Mouse (Mus musculus) heart, adult 2 months (tissue): ENCODE measurements at regions not wholly inside any gene's neighbourhood (a gene's known extent, or its start where the extent isn't known, plus 50 kb on each side); places are given as distances from the start of the nearest gene placed in this dataset.
A peak's percentile ranks its signal among the peaks of the same experiment; 100 is the strongest.

Experiments
- DNase-seq, 2 experiments: peaks; one replicate each; pipeline ENCODE4 v3.0.0; 2021
- H3K27ac ChIP-seq: fragments of 200-600 bp; 2 replicates; pipeline ENCODE4 v1.8.1; 2022
- H3K27me3 ChIP-seq: fragments of 200-500 bp; 2 replicates; pipeline ENCODE4 v1.6.1; 2012; ENCODE audit warnings: mild to moderate bottlenecking, low read length, inconsistent platforms, mixed read lengths; ENCODE audit not compliant: control insufficient read depth, insufficient read depth
- H3K36me3 ChIP-seq: fragments of 200-500 bp; 2 replicates; pipeline ENCODE4 v1.6.1; 2012; ENCODE audit warnings: low read length, inconsistent platforms; ENCODE audit not compliant: control insufficient read depth, insufficient read depth
- H3K4me1 ChIP-seq: fragments of 200-500 bp; 2 replicates; pipeline ENCODE4 v1.6.1; 2011; ENCODE audit warnings: low read length; ENCODE audit not compliant: control insufficient read depth, insufficient read depth
- H3K4me3 ChIP-seq: fragments of 200-600 bp; 2 replicates; pipeline ENCODE4 v1.8.1; 2022
- H3K79me2 ChIP-seq: fragments of 200-500 bp; replicated peaks from 2 replicates; pipeline ENCODE4 v1.6.1; 2012; ENCODE audit warnings: mild to moderate bottlenecking, inconsistent platforms, low read length, moderate library complexity, mixed read lengths; ENCODE audit not compliant: control insufficient read depth, insufficient read depth
- H3K9ac ChIP-seq: fragments of 200-500 bp; 2 replicates; pipeline ENCODE4 v1.6.1; 2012; ENCODE audit warnings: low read depth, mild to moderate bottlenecking, control low read depth, inconsistent platforms, low read length, mixed read lengths
- CTCF ChIP-seq: fragments of 200-600 bp; IDR thresholded peaks from 2 replicates; pipeline ENCODE4 v1.8.1; 2022; ENCODE audit warnings: antibody characterized with exemption, mild to moderate bottlenecking, moderate library complexity
- EP300 ChIP-seq: fragments of 200-500 bp; IDR thresholded peaks from 2 replicates; pipeline ENCODE4 v1.6.1; 2011; ENCODE audit warnings: low read depth, low read length, control low read depth; ENCODE audit not compliant: insufficient read depth
- POLR2A ChIP-seq: fragments of 200-500 bp; IDR thresholded peaks from 2 replicates; pipeline ENCODE4 v1.6.1; 2011; ENCODE audit warnings: mild to moderate bottlenecking, low read depth, low read length, control low read depth; ENCODE audit not compliant: insufficient read depth
- WGBS: fragments of 180-500 bp; shearing (Covaris S2); methylation state at CpG from one replicate; pipeline ENCODE4 v1.1.7; 2018; 5-methylcytosine and 5-hydroxymethylcytosine counted together
- intact Hi-C: fragments of 180-260 bp; cut with DNase I; formaldehyde crosslinking; loops from one replicate; pipeline ENCODE4 v1.15.1; 2025

DNA sequence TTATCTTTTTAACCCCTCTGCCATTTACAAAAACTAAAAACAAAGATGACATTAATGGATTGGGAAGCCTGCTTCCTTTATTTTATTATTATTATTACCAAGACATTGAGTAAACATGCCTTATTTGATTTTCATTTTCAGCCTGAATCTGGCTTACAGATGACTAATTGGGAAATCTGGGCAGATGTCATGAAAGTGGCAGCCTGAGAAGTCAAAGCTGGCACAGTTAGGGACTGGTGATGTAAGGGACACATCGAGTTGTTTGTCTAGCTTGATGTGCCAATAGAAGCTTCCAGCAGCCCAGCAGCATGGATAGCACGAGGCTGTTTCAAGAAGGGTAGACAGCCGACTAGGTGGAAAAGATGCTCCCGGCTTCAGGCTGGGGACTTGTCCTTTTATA, 197.2 kb upstream of the 1810046K07Rik start:
- Histone ChIP-seq H3K4me1 (no peaks in the 10 kb centered on the region), H3K79me2 (no peaks in the 10 kb centered on the region), H3K36me3 (no peaks in the 10 kb centered on the region), H3K4me3 (no peak overlapping the region), H3K9ac (no peak overlapping the region), H3K27ac (no peak overlapping the region), H3K27me3 (no peaks in the 10 kb centered on the region)
- DNase-seq, result no peak
- intact Hi-C loops, result no loop called here
- 69% methylated on average over 4 of the region's 4 CpGs for WGBS
- TF ChIP-seq EP300, result no peak
- TF ChIP-seq CTCF, result no peak
- no peak for TF ChIP-seq POLR2A

DNA sequence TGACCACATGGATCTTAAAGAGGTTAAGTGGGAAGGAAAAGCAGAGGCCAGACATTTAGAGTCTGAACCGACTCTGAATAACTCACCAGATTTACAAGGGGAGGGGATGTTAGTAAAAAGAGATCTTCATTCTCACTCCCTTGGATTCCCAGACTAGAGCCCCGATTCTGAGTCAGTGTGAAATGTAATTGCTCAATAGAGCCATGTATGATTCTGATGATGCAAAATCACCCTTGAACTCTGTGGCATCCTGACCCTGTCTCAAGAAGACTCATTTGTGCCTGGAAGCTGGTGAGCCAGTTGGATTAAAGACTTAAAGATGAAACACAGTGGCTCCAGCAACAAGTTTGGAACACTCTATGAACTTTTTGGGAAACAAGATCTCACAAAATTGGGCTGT, 210.2 kb upstream of the 1810046K07Rik start:
- Histone ChIP-seq H3K9ac (no peak overlapping the region), H3K36me3 (no peaks in the 10 kb centered on the region), H3K4me3 (no peak overlapping the region), H3K27me3 (no peaks in the 10 kb centered on the region), H3K79me2 (no peaks in the 10 kb centered on the region), H3K4me1 (no peaks in the 10 kb centered on the region), H3K27ac (no peak overlapping the region)
- WGBS, result 57% methylated on average over 2 of the region's 2 CpGs
- no peak for DNase-seq
- TF ChIP-seq CTCF, result no peak
- intact Hi-C loops, result no loop called here

GRCm38 (mm10) chr9:51541940-51542339, 213.2 kb upstream of the 1810046K07Rik start:
- DNase-seq, result no peak
- no peaks in the 10 kb centered on the region for H3K36me3 ChIP-seq
- no peaks in the 10 kb centered on the region for H3K79me2 ChIP-seq
- no peaks in the 10 kb centered on the region for H3K4me1 ChIP-seq
- H3K4me3 ChIP-seq, result no peak overlapping the region
- TF ChIP-seq POLR2A, result no peak
- TF ChIP-seq EP300, result no peak
- no peak for TF ChIP-seq CTCF
- WGBS, result 62% methylated on average over 3 of the region's 3 CpGs
- H3K27ac ChIP-seq, result no peak overlapping the region
- intact Hi-C loops, result no loop called here
- H3K9ac ChIP-seq, result no peak overlapping the region
- no peaks in the 10 kb centered on the region for H3K27me3 ChIP-seq

- Histone ChIP-seq H3K79me2 (no peaks in the 10 kb centered on the region), H3K4me1 (no peaks in the 10 kb centered on the region), H3K4me3 (no peak overlapping the region), H3K36me3 (no peaks in the 10 kb centered on the region), H3K27ac (no peak overlapping the region), H3K9ac (no peak overlapping the region), H3K27me3 (no peaks in the 10 kb centered on the region)
- intact Hi-C loops, result no loop called here
- peak in 1 of 2 experiments; percentile 13 for DNase-seq
- WGBS, result 64% methylated on average over 5 of the region's 5 CpGs
- TF ChIP-seq POLR2A, result no peak
- TF ChIP-seq CTCF, result no peak
- TF ChIP-seq EP300, result no peak
Observed at GRCm38 (mm10) chr9:51572040-51572439, 193.1 kb upstream of the Arhgap20 start.

DNA sequence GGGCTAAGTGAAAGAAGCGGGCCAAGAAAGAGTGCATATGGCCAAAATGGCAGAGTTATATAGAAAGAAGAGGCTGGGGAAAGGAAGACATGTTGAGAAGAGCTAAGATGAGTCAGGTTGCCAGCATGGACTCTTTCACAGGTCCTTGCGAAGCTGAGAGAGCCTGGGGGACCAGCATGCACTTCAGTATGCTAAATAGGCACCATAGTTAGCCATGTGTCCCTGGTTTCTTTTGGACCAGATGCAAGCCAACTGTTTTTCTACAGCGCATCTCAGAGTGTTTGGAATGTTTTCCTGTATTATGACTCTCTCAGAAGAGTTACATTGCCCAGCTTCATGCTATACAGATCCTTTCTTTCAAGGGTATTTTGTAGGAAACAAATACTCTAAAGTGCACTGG, 183.5 kb upstream of the Arhgap20 start:
- Histone ChIP-seq H3K4me3 (no peak overlapping the region), H3K9ac (no peak overlapping the region), H3K27me3 (no peaks in the 10 kb centered on the region), H3K36me3 (no peaks in the 10 kb centered on the region), H3K4me1 (no peaks in the 10 kb centered on the region), H3K79me2 (no peaks in the 10 kb centered on the region), H3K27ac (no peak overlapping the region)
- no peak for DNase-seq
- TF ChIP-seq POLR2A (no peak), CTCF (no peak), EP300 (no peak)
- WGBS, result 75% methylated on average over 3 of the region's 3 CpGs
- intact Hi-C loops, result no loop called here

GRCm38 (mm10) chr9:51593707-51594106, 171.4 kb upstream of the Arhgap20 start:
- Histone ChIP-seq H3K79me2 (no peaks in the 10 kb centered on the region), H3K9ac (no peak overlapping the region), H3K4me1 (no peaks in the 10 kb centered on the region), H3K27me3 (no peaks in the 10 kb centered on the region), H3K36me3 (no peaks in the 10 kb centered on the region), H3K4me3 (no peak overlapping the region), H3K27ac (no peak overlapping the region)
- no peak for DNase-seq
- TF ChIP-seq POLR2A, result no peak
- TF ChIP-seq CTCF, result no peak
- no peak for TF ChIP-seq EP300
- intact Hi-C loops, result no loop called here
- 50% methylated on average over 3 of the region's 3 CpGs for WGBS
